Mouse (Mus musculus) NIH3T3 (cell line): ENCODE data around the gene Gja5.
"Not testable (repeated sequence)": the region's sequence is repeated elsewhere in the genome, so short reads cannot be mapped to it uniquely, and the experiment has no call there.

ENCODE experiments used
- DNase-seq: peaks from one replicate; pipeline ENCODE4 v3.0.0-alpha.2; 2012; ENCODE audit warnings: low read depth

Gene Gja5

GRCm38 (mm10) chr3:97103946-97104345 is 199.5 kb downstream of the Gja5 start:
- not testable (repeated sequence) for DNase-seq

- no peak for DNase-seq
Measured at GRCm38 (mm10) chr3:97104696-97105430, 200.4 kb downstream of the Gja5 start.

- no peak for DNase-seq
Measured at GRCm38 (mm10) chr3:97117511-97117910, 213.0 kb downstream of the Gja5 start.

- no peak for DNase-seq
Measured at GRCm38 (mm10) chr3:97118313-97118712, 213.8 kb downstream of the Gja5 start.

- DNase-seq = no peak
Measured at GRCm38 (mm10) chr3:97124193-97124592, 219.7 kb downstream of the Gja5 start.
